Mouse (Mus musculus) embryonic facial prominence, embryonic 15.5 days (tissue): Measurements from ENCODE around the gene Zc3h18. TPM values are rescaled to one million over a fixed set of nuclear protein-coding genes. Genes with fewer than 3 reads are reported as not detected.

Experiments
- ATAC-seq: fragments of 200-750 bp; cut with Nextera tagmentation; 2 replicates; pipeline ENCODE4 v1.8.0; 2017; ENCODE audit warnings: low read depth, moderate TSS enrichment; ENCODE audit not compliant: insufficient number of reproducible peaks, low FRiP score, low TSS enrichment
- H3K27ac ChIP-seq: fragments of 300-500 bp; sonication (generic); replicated peaks from 2 replicates; pipeline ENCODE4 v1.5.1; 2015; ENCODE audit warnings: mild to moderate bottlenecking, inconsistent platforms
- H3K27me3 ChIP-seq: fragments of 300-500 bp; sonication (generic); 2 replicates; pipeline ENCODE4 v1.6.1; 2015; ENCODE audit warnings: inconsistent platforms
- H3K36me3 ChIP-seq: fragments of 300-500 bp; sonication (generic); 2 replicates; pipeline ENCODE4 v1.6.1; 2015; ENCODE audit warnings: mild to moderate bottlenecking, inconsistent platforms
- H3K4me1 ChIP-seq: fragments of 300-500 bp; sonication (generic); 2 replicates; pipeline ENCODE4 v1.6.1; 2015; ENCODE audit warnings: inconsistent platforms
- H3K4me2 ChIP-seq: fragments of 300-500 bp; sonication (generic); replicated peaks from 2 replicates; pipeline ENCODE4 v1.6.1; 2015; ENCODE audit warnings: mild to moderate bottlenecking, inconsistent platforms
- H3K4me3 ChIP-seq: fragments of 300-500 bp; sonication (generic); replicated peaks from 2 replicates; pipeline ENCODE4 v1.5.1; 2015; ENCODE audit warnings: mild to moderate bottlenecking, inconsistent platforms
- H3K9ac ChIP-seq: fragments of 300-500 bp; sonication (generic); 2 replicates; pipeline ENCODE4 v1.6.1; 2015; ENCODE audit warnings: inconsistent platforms
- H3K9me3 ChIP-seq: fragments of 300-500 bp; sonication (generic); replicated peaks from 2 replicates; pipeline ENCODE4 v1.6.1; 2016; ENCODE audit warnings: inconsistent platforms
- WGBS: fragments of 180-500 bp; shearing (Covaris S2); methylation state at CpG from one replicate; pipeline ENCODE4 v1.1.7; 2015; 5-methylcytosine and 5-hydroxymethylcytosine counted together
- polyA plus RNA-seq: library from polyadenylated mRNA; unstranded; fragments of >200 nt; fragmentation: Nextera tagmentation; extraction: Ambion mirVana; gene quantifications from 2 replicates; pipeline ENCODE4 v1.2.1, GENCODE M21; 2015

Zc3h18 gene
- polyA plus RNA-seq, 1 experiment from 2014 or later = 49.7 TPM

DNA sequence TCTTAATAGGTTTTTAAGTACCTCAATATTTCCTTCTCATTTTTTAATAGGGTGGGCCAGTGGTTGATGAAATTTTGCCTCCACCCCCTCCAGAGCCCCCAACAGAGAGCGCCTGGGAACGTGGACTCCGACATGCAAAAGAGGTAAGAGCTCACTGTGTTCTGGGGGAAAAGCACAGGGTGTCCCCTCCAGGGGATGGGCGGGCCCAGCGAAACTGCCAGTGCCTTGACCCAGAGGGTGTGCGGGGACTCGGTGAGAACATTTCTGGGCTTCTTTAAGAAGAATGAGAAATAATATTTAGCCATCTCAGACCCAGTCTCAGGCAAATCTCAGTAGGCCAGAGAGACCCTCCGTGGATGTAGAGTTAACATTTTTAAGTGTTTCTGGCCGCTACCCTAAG lies 21.8 kb downstream of the Zc3h18 start:
- Histone ChIP-seq H3K4me3 (no peak overlapping the region), H3K27me3 (no peaks in the 10 kb centered on the region), H3K4me1 (no peaks in the 10 kb centered on the region), H3K9ac (no peak overlapping the region), H3K27ac (no peak overlapping the region), H3K4me2 (no peak overlapping the region), H3K9me3 (no peaks in the 10 kb centered on the region), H3K36me3 (peaks cover 89% of the 10 kb centered on the region)
- no peak for ATAC-seq
- 93% methylated on average over 9 of the region's 9 CpGs for WGBS

DNA sequence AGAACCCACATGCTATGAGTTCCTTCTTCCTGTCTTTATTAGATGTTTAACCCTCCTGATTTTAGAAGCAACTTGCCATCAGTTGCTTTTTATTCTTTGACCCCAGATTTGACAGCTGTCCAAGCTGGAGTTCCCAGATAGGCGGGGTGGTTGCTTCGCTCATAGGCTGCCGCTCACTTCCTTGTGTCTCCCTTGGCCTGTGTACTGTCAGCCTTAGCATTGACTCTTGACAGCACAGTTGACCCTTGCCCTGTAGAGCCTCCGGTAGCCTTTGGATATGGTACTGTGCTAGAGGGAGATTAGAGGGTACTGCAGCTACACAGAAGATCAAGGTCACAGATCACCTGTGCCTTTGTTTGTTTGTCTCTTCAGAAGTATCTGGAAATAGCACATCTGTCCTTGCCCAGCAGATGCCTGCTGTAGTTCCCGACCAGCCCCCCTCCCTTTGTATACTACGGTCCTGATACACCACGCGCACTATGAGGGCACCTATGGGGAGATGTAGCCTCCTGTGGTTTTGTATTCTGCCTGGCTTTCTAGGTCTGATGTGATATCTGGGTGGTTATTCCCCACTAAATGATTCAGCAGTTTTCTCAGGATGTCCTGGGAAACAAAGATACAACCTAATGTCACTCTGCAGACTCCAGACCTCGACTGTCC lies 28.9 kb downstream of the Zc3h18 start:
- Histone ChIP-seq H3K4me2 (no peak overlapping the region), H3K9ac (no peak overlapping the region), H3K4me3 (no peak overlapping the region), H3K27me3 (no peaks in the 10 kb centered on the region), H3K27ac (no peak overlapping the region), H3K36me3 (peaks cover 98% of the 10 kb centered on the region), H3K9me3 (no peaks in the 10 kb centered on the region), H3K4me1 (no peaks in the 10 kb centered on the region)
- WGBS = 92% methylated on average over 9 of the region's 9 CpGs
- ATAC-seq = no peak

DNA sequence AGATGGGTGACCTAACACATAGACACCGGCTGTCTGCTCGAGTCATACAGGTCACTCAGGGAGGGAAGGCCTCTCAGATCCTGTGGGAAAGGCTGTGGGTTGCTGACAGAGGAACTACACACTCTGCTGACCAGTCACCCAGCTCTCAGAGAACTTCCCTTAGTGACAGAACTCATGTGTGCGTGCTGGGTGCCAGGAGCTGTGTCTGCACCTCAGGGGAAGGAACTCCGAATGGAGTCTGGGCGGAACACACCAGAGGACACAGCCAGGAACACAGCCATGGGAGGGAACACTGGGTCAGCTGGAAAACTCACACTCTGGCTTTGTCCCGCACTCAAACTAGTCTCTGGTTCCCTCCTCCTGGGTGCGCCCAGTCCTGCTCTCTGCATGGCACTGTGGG lies 31.3 kb downstream of the Zc3h18 start:
- Histone ChIP-seq H3K27me3 (no peaks in the 10 kb centered on the region), H3K9me3 (no peaks in the 10 kb centered on the region), H3K27ac (no peak overlapping the region), H3K4me3 (no peak overlapping the region), H3K4me1 (no peaks in the 10 kb centered on the region), H3K4me2 (no peak overlapping the region), H3K36me3 (peaks cover 98% of the 10 kb centered on the region), H3K9ac (no peak overlapping the region)
- 92% methylated on average over 7 of the region's 7 CpGs for WGBS
- ATAC-seq = no peak

DNA sequence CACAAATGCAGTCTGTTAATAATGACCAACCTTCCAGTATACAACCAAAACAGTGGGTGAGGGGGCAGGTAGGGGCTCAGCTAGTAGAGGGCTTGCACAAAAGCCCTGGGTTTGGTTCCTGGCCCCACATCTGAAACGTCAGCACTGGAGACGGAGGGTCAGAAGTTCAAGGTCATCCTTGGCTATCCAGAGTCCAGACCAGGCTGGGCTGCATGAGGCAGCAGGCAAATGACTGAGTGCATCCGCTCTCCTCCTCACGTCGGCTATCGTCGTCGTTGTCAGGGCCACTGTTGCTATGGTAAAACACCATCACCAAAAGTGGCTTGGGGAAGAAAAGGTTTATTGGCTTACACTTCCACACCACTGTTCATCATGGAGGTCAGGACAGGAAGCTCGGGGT lies 37.9 kb downstream of the Zc3h18 start:
- no peak overlapping the region for H3K9ac ChIP-seq
- H3K9me3 ChIP-seq = no peaks in the 10 kb centered on the region
- WGBS = 80% methylated on average over 9 of the region's 9 CpGs
- no peak overlapping the region for H3K4me3 ChIP-seq
- H3K4me2 ChIP-seq = no peak overlapping the region
- no peak for ATAC-seq
- no peaks in the 10 kb centered on the region for H3K4me1 ChIP-seq
- no peaks in the 10 kb centered on the region for H3K27me3 ChIP-seq
- H3K36me3 ChIP-seq = peaks cover 94% of the 10 kb centered on the region
- no peak overlapping the region for H3K27ac ChIP-seq

DNA sequence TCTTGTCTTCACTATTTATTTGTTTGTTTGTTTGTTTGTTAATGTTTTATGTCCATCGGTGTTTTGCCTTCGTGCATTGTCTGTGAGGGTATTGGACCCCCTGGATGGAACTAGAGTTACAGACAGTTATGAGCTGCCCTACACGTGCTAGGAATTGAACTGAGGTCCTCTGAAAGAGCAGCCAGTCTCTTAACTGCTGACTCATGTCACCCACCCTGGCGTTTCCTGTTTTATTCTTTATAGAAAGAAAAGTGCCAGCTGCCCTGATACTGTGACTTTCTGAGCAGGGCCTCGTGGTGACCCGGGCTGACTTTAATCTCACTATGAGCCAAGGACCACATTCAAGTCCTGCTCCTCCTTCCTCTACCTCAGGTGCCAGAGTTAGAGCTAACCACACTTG lies 39.1 kb downstream of the Zc3h18 start:
- H3K27ac ChIP-seq = no peak overlapping the region
- no peaks in the 10 kb centered on the region for H3K9me3 ChIP-seq
- H3K36me3 ChIP-seq = peaks cover 82% of the 10 kb centered on the region
- H3K27me3 ChIP-seq = no peaks in the 10 kb centered on the region
- no peak for ATAC-seq
- no peak overlapping the region for H3K4me2 ChIP-seq
- WGBS = 80% methylated on average over 6 of the region's 6 CpGs
- H3K4me3 ChIP-seq = no peak overlapping the region
- H3K9ac ChIP-seq = no peak overlapping the region
- no peaks in the 10 kb centered on the region for H3K4me1 ChIP-seq

DNA sequence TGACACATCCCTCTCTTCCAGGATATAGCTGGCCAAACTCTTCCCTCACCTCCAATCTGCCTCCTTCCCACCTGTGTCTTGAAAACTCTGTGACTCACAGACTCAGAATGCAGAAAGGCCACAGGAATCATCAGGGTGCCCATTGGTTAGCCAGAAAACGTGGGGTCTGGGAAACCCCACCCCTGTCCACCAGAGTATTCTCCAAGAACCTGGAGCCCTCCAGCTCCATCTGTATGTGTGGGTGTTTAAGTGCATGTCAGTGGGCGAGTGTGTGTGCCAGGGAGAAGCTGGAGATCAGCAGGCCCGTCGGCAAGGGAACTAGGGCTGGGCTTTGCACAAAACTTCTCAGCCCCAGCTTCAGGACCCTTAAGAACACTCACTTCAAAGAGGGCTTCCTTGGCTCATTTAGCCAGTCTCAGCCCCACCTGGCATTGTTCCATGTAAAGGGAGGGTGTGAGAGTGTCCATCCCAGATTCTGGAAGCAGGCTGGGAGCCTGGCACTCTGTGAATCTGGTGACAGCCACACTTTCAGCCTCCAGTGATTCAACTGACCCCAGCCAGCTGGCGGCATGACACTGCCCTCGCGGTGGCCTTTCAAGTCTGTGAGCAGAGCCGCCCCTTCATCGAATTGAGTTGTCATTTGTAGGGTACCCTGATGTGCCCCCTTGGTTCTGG lies 43.6 kb downstream of the Zc3h18 start:
- no peaks in the 10 kb centered on the region for H3K27me3 ChIP-seq
- no peaks in the 10 kb centered on the region for H3K9me3 ChIP-seq
- H3K9ac ChIP-seq = no peak overlapping the region
- no peaks in the 10 kb centered on the region; the same call in 1 of the 2 replicates for H3K4me1 ChIP-seq
- H3K4me3 ChIP-seq = no peak overlapping the region
- WGBS = 66% methylated on average over 9 of the region's 9 CpGs
- ATAC-seq = no peak
- H3K36me3 ChIP-seq = peaks cover 37% of the 10 kb centered on the region
- H3K4me2 ChIP-seq = no peak overlapping the region
- H3K27ac ChIP-seq = no peak overlapping the region

DNA sequence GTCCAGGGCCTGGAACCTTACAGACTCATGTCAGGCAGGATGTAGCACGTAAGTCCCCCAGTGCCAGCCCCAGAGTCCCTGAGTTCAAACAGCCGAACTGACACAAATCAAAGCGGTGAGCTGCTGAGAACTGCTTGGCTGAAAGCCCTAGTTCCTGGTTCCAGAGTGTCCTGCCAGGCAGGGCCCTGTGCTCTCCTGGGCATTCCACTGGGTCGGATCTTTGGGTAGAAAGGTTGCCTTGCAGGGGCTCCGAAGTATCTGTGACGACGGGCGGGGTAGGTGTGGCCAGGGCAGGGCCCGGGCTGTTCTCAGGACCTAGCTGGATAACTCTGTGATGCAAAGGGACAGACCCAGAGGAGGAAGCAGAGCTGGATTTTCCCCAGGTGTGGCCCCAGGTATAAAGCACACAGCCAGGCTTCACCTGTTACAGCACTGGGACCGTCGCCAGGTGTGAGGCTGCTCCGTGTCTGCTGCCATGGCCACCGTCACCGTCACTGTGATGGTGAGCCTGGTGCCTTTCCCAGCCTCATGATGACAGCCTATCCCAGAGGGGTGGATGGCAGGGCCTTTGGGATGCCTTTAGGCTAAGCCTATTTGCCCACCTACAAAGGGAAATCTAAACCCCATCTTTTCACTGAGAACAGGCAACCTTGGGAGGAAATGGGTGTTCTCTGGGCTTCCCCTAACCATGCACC lies 45.1 kb downstream of the Zc3h18 start, which contains the start of gene Il17c:
Gene Il17c, plus strand, starts transcription at position 645 of the 695 bp plus-strand sequence.
- no peaks in the 10 kb centered on the region for H3K27me3 ChIP-seq
- H3K9me3 ChIP-seq = no peaks in the 10 kb centered on the region
- H3K27ac ChIP-seq = no peak within 1 kb of the TSS
- H3K9ac ChIP-seq = no peak within 1 kb of the TSS
- no peak for ATAC-seq
- no peaks in the 10 kb centered on the region; the same call in 1 of the 2 replicates for H3K4me1 ChIP-seq
- WGBS = 77% methylated on average over 14 of the region's 14 CpGs
- peaks cover 28% of the 10 kb centered on the region for H3K36me3 ChIP-seq
- H3K4me2 ChIP-seq = no peak within 1 kb of the TSS
- H3K4me3 ChIP-seq = no peak within 1 kb of the TSS

DNA sequence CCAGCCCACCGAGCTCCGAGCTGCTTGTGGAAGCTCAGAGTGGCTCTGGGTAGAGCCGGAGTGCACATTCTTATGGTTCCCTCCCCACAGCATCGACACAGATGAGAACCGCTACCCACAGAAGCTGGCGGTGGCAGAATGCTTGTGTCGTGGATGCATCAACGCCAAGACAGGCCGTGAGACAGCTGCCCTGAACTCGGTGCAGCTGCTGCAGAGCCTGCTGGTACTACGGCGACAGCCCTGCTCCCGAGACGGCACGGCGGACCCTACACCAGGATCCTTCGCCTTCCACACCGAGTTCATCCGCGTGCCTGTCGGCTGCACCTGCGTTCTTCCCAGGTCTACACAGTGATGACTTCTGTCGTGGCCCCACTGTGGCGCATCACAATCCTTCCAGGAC lies 46.8 kb downstream of the Zc3h18 start:
- H3K27ac ChIP-seq = no peak overlapping the region
- H3K4me3 ChIP-seq = no peak overlapping the region
- H3K4me2 ChIP-seq = no peak overlapping the region
- peaks cover 16% of the 10 kb centered on the region for H3K36me3 ChIP-seq
- H3K9me3 ChIP-seq = no peaks in the 10 kb centered on the region
- no peak overlapping the region for H3K9ac ChIP-seq
- H3K4me1 ChIP-seq = no peaks in the 10 kb centered on the region; the same call in 1 of the 2 replicates
- 81% methylated on average over 24 of the region's 24 CpGs for WGBS
- no peaks in the 10 kb centered on the region for H3K27me3 ChIP-seq
- ATAC-seq = no peak

DNA sequence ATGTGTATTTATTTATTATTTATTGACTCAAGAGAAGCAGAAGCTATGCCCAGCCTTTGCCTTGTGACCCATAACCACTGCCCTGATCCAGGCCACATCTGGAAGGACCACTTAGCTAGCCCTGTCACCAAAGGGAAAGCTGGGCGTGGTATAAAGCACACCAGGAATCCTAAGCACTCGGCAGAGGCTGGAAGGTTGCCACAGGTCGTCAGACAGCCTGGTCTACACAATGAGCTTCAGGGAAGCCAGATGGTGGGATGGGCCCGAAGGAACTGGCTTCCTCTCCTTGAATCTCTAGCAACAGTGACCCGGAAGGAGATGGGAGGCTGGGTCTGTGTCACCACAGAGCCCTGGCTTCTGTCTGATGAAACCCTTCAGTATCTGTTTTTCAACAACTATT lies 47.2 kb downstream of the Zc3h18 start:
- H3K4me2 ChIP-seq = no peak overlapping the region
- 43% methylated on average over 5 of the region's 5 CpGs for WGBS
- H3K36me3 ChIP-seq = peaks cover 12% of the 10 kb centered on the region

DNA sequence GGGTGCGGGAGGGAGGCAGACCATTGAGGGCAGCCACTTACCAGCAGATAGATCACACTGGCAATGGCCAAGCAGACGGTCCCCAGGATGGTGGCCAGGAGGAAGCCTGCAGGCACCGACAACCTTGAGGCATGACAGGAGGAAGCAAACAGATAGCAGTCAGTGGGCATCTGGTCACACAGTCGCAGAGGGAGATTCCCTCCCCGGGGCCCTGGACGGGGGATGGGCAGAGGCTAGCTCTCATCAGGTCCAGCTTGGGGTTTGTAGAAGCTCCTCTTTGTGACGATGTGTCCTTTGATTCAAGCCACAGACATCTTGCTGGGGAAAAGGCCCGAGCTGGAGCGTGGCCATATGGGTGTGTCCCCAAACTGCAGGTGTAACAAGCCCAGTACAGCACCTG lies 49.7 kb downstream of the Zc3h18 start:
- no peak for ATAC-seq
- Histone ChIP-seq H3K4me3 (no peak overlapping the region), H3K4me2 (no peak overlapping the region)

More for the DNA sequence above, 47.2 kb downstream of the Zc3h18 start:
- no peak overlapping the region for H3K9ac ChIP-seq
- H3K4me1 ChIP-seq = no peaks in the 10 kb centered on the region; the same call in 1 of the 2 replicates
- H3K27ac ChIP-seq = no peak overlapping the region
- no peaks in the 10 kb centered on the region for H3K9me3 ChIP-seq
- H3K4me3 ChIP-seq = no peak overlapping the region
- H3K27me3 ChIP-seq = no peaks in the 10 kb centered on the region
- ATAC-seq = no peak

DNA sequence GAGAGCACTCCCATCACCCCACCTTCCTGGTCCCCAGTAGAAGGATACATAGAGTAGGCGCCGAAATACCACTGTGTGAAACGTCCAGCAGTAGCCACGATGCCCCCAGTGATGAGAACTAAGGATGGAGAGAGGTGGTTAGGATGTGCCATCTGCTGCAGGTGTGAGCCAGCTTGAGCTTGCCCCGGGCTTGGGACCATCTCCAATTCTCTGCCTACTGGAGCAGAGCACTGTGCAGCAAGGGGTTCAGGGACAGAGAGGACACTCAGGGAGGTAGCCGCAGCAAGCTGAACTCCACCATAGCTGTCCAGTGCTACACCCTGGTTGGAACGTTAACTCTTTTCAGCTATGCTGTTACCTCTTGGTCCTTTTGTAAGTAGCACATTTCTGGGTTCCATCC lies 51.2 kb downstream of the Zc3h18 start:
- no peak for ATAC-seq
- Histone ChIP-seq H3K9ac (no peak overlapping the region), H3K36me3 (peaks cover 6% of the 10 kb centered on the region; the same call in 1 of the 2 replicates), H3K27ac (no peak overlapping the region), H3K9me3 (no peaks in the 10 kb centered on the region), H3K4me2 (no peak overlapping the region), H3K4me3 (no peak overlapping the region), H3K4me1 (peaks cover 12% of the 10 kb centered on the region), H3K27me3 (no peaks in the 10 kb centered on the region)
- WGBS = 91% methylated on average over 7 of the region's 7 CpGs

More for the DNA sequence above, 49.7 kb downstream of the Zc3h18 start:
- WGBS = 74% methylated on average over 9 of the region's 9 CpGs
- Histone ChIP-seq H3K27me3 (no peaks in the 10 kb centered on the region), H3K4me1 (peaks cover 2% of the 10 kb centered on the region; the same call in 1 of the 2 replicates), H3K27ac (no peak overlapping the region), H3K36me3 (peaks cover 6% of the 10 kb centered on the region; the same call in 1 of the 2 replicates), H3K9ac (no peak overlapping the region), H3K9me3 (no peaks in the 10 kb centered on the region)
